Mouse (Mus musculus) naive thymus-derived CD4-positive, alpha-beta T cell, adult 2 months (primary cell): ENCODE data around the gene Gramd1c.

Experiments
- DNase-seq: peaks from one replicate; pipeline ENCODE4 v3.0.0-alpha.2; 2011; ENCODE audit warnings: low read depth

Gramd1c gene

DNA sequence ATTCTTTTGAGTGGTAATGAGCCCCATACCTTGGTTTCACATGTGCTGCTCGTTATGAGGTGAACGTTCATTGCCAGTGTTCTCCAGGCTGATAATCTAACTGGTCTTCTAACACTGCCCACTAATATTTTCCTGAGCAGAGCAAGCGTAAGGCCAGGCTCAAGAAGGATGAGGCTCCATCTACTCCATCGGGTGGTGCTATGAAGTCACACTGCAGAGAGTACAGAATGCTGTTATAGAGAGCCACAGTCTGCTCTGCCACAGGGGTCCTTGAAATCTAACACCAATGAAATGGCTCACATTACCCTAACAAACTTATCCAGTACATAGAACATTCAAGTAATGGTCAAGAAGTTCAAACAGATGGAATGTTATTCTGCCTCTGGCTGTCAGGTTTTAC, 105.1 kb downstream of the Gramd1c start:
- no peak for DNase-seq

DNA sequence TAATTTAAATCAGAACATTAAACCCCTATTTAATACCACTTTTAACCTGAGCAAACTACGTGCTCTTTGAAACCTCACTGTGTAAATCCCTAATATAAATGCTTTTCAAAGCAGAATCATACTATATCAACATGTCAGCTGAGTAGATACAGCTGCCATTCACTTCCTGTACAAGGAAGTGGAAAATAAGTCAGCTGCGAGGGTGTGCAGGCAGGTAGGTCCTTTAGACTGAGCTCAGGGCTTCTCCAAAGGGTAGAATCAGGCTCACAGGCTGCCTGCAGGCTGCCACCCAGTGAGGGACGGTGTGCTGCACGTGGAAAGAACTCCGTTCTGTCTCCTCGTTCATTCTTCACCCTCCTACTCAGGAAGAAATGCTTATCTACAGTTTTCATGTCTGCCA, 108.2 kb downstream of the Gramd1c start:
- DNase-seq, result peak; percentile 10

DNA sequence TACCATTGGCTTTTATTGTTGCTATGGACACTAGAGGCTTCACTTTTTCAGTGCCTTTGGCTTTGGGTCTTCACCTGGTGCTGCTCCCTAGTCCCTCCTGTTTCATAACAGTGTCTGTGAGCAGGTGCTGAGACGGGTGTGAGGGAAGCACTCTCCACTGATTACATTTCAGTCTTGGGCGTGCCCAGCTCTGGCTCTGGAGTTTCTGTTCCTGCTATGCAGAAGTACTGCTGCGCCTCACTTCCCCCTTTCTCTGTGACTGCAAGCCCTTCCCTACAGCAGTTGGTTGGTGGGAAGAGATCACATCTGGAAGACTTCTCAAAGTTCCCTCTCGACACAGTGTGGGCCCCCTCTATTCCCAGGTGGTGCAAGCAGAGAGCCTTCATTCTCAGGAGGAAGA, 111.6 kb downstream of the Gramd1c start:
- DNase-seq, result no peak

DNA sequence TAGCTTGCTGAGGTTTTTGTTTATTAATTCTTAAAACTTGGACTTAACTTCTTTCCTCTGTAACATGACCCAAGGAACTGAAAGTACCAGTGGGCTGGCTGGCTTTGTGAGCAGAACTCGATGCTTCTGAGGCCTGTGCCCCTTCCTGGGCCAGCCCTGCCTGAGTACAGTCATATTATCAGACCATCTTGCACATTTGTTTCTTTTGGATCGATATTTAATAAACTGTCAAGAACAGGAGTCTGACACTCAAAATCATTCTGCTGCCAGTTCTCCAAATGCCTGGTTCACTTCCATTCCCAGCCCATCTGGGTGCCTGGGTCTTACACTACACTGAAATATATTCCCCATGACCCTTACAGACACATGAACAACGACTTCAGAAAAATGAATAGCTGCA, 117.3 kb downstream of the Gramd1c start:
- DNase-seq, result no peak

GRCm38 (mm10) chr16:43945351-43945750, 117.8 kb downstream of the Gramd1c start:
- no peak for DNase-seq

DNA sequence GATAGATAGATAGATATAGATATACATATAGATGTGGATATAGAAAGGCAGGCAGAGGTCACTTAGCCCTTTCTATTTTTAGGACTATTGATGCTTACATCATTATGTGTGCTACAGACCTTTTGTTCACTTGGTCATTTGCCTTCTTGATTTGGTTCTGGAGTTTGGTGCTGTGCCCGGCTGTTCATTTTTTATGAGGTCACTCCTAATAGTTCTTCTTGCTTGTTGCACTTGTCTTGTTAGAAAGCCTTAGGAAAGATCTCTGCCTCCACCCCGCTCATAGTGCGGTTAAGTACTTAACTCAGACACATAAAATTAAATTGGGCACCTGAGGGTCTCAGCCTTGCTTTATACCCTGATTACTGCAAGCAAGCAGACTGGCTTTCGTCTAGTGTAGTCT, 122.3 kb downstream of the Gramd1c start:
- DNase-seq, result no peak

DNA sequence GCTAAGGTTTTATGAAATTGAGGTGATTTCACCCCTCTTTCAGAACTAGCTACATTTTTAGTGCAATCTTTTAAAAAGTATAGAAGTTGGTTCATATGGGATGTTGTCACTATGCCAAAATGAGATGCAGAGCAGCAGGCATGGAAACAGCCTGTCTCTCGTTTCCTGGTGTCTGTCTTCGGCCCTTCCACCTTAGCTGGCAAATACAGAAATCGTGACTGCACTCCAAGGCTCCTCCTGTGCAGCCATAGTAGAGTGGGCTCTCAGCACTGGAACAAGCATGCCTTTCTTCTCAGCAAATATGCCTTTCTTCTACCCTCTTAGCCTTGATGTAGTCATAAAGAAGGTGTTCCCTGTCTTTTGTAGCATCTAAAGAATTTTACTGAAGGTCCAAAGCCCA, 127.3 kb downstream of the Gramd1c start:
- no peak for DNase-seq

DNA sequence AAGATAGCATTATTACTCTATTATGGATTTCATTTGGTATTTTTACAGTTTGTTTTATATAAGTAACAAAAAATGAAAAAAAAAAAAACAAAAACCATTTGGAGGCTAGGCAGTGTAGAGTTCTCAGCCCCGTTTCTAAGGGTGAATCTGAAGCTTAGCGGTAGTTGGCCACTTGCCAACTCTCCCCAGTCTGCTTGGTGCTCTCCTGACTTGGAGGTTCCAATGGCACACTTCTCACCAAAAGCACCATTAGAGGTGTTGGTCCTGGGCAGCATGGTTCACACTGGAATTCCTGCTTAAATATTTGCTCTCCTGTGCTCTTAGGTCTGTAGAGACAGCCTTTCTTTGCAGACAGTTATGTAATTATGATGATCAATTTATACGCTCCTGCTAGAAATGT, 127.8 kb downstream of the Gramd1c start:
- DNase-seq, result no peak

- no peak for DNase-seq
Observed at GRCm38 (mm10) chr16:43934856-43935255, 128.3 kb downstream of the Gramd1c start.

GRCm38 (mm10) chr16:43933041-43933440, 130.1 kb downstream of the Gramd1c start:
- no peak for DNase-seq

- no peak for DNase-seq
Observed at GRCm38 (mm10) chr16:43932319-43932718, 130.8 kb downstream of the Gramd1c start.

DNA sequence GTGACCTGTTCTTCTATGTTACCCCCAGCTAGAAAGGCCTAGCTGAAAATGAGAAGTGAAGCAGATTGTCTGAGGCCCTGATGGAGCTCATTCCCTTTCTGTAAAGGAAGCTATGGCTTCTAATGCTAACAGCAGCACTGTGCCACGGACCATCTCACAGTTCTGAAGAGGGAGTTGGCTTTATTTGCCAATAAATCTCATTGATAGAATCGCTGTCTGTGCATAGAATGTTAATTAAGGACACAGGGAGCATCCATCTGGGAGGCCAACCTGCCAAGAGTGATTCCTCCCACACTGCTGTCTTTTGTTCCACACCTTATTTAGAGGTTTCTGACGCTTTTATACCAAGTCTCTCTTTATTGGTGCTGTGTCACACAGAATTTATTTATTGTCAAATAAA, 131.6 kb downstream of the Gramd1c start:
- DNase-seq, result no peak

DNA sequence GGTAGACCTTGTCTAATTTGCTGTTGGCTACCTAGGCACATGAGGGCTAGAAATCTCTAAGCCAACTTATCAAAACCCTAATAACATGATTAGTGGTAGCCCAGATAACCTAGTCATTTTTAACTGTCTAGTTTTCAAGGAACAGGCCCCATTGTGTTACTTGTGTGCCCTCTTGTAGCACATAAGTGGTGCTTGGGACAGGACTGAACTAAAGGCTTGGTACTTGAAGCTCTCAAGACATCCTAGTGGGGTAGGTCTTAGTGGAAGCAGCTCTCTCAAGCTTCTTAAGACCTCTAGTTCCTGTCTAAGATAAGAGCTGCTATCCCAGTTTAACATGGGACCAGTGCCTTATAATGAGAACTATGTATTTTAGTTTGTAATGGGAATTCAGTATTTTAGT, 132.6 kb downstream of the Gramd1c start:
- no peak for DNase-seq
